8 mouse cellular contexts compared by ENCODE assay signal in the genomic region with DNA sequence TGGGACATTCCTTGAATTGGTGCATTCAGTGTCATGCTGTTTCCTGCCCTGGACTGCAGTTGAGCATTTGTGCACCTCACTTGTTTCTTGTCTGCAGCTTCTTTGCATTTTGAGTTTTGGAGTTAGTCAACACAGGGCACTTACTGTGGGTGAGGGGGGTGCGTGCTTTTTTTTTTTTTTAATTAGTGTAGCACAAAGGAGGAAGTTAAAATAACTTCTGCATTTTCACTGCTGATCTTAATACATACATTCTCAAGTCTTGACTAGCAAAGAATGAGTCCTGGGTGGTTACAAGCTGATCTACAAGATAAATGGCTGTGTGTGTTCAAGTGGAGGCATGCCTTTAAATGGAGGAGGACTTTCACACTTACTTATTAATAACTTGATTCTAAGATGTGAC. TPM values are rescaled to one million over a fixed set of nuclear protein-coding genes. Genes with fewer than 3 reads are reported as not detected.
DNase-seq lines count a peak whose midpoint lies in the region; ATAC-seq and TF ChIP-seq lines count a peak whose summit lies in the region.

No protein-coding gene starts in this region.

- DNase-seq in liver, adult 2 months (ENCODE audit: extremely low read depth, low read depth, low spot score), result no peak
- no peak for DNase-seq in liver
- DNase-seq in embryonic facial prominence, embryonic 11.5 days (ENCODE audit: low spot score), result no peak
- no peak for DNase-seq in gastrocnemius, adult 8-10 months (ENCODE audit: low spot score in 2 of 2)
- DNase-seq in layer of hippocampus, adult 8-10 months (ENCODE audit: low spot score in 2 of 2), result no peak
- no peak for DNase-seq in thymus, postnatal 0 days (ENCODE audit: low spot score)

- no peaks in the 10 kb centered on the region for H3K27me3 ChIP-seq in liver, adult 2 months (ENCODE audit: control insufficient read depth, insufficient read depth, low read length)
- no peaks in the 10 kb centered on the region for H3K27me3 ChIP-seq in embryonic facial prominence, embryonic 11.5 days (ENCODE audit: control insufficient read depth, insufficient read depth, low read length)
- no peaks in the 10 kb centered on the region for H3K27me3 ChIP-seq in intestine, postnatal 0 days (replicated peaks; ENCODE audit: control insufficient read depth, insufficient read depth, low read length)
- H3K27me3 ChIP-seq in neural tube, embryonic 14.5 days (ENCODE audit: control insufficient read depth, insufficient read depth, low read length), result no peaks in the 10 kb centered on the region

- H3K4me1 ChIP-seq in liver, adult 2 months (ENCODE audit: control insufficient read depth, insufficient read depth, low read length), result peaks cover 4% of the 10 kb centered on the region
- H3K4me1 ChIP-seq in embryonic facial prominence, embryonic 11.5 days (ENCODE audit: control insufficient read depth, insufficient read depth, low read length), result 0 out of 2 replicates have a peak, but pooled peaks cover 3% of the 10 kb centered on the region
- H3K4me1 ChIP-seq in intestine, postnatal 0 days (replicated peaks; ENCODE audit: control insufficient read depth, insufficient read depth, low read length), result peaks cover 18% of the 10 kb centered on the region
- peaks cover 20% of the 10 kb centered on the region for H3K4me1 ChIP-seq in neural tube, embryonic 14.5 days (ENCODE audit: control insufficient read depth, insufficient read depth, low read length)

- peak overlapping the region; percentile 65 for H3K4me2 ChIP-seq in embryonic facial prominence, embryonic 11.5 days (ENCODE audit: low read depth, low read length)
- peak overlapping the region; percentile 67 for H3K4me2 ChIP-seq in intestine, postnatal 0 days (replicated peaks; ENCODE audit: low read depth)
- peak overlapping the region; percentile 69 for H3K4me2 ChIP-seq in neural tube, embryonic 14.5 days (ENCODE audit: low read depth, low read length)

- no peaks in the 10 kb centered on the region for H3K9me3 ChIP-seq in embryonic facial prominence, embryonic 11.5 days (replicated peaks; ENCODE audit: control insufficient read depth, low read length)
- H3K9me3 ChIP-seq in intestine, postnatal 0 days (ENCODE audit: control insufficient read depth), result no peaks in the 10 kb centered on the region
- H3K9me3 ChIP-seq in neural tube, embryonic 14.5 days (ENCODE audit: control insufficient read depth, low read length), result no peaks in the 10 kb centered on the region

- H3K9ac ChIP-seq in liver, adult 2 months (ENCODE audit: low read depth, low read length), result no peak overlapping the region
- no peak overlapping the region for H3K9ac ChIP-seq in embryonic facial prominence, embryonic 11.5 days (replicated peaks; ENCODE audit: low read length)
- 0 out of 2 replicates have a peak overlapping the region, but pooled peaks have one; percentile 97 for H3K9ac ChIP-seq in intestine, postnatal 0 days (ENCODE audit: low read depth, low read length)
- H3K9ac ChIP-seq in neural tube, embryonic 14.5 days (replicated peaks; ENCODE audit: low read depth, low read length), result no peak overlapping the region; the same call in 1 of the 2 replicates

- no peak for ATAC-seq in embryonic facial prominence, embryonic 11.5 days (replicated peaks; ENCODE audit: insufficient number of reproducible peaks, low FRiP score, low TSS enrichment, low read depth)
- ATAC-seq in intestine, postnatal 0 days, result no peak
- ATAC-seq in neural tube, embryonic 14.5 days (ENCODE audit: low read depth), result no peak

- no peaks in the 10 kb centered on the region for H3K36me3 ChIP-seq in liver, adult 2 months (ENCODE audit: control insufficient read depth, insufficient read depth, low read length)
- no peaks in the 10 kb centered on the region for H3K36me3 ChIP-seq in embryonic facial prominence, embryonic 11.5 days (replicated peaks; ENCODE audit: control insufficient read depth, insufficient read depth, low read depth, low read length)
- no peaks in the 10 kb centered on the region for H3K36me3 ChIP-seq in intestine, postnatal 0 days (ENCODE audit: control insufficient read depth, insufficient read depth)
- H3K36me3 ChIP-seq in neural tube, embryonic 14.5 days (ENCODE audit: control insufficient read depth, insufficient read depth, low read length), result no peaks in the 10 kb centered on the region

- no peak overlapping the region for H3K27ac ChIP-seq in liver, adult 2 months (replicated peaks; ENCODE audit: insufficient read depth, low read depth, low read length)
- no peak overlapping the region for H3K27ac ChIP-seq in embryonic facial prominence, embryonic 11.5 days (replicated peaks; ENCODE audit: low read depth, low read length)
- no peak overlapping the region; the same call in 1 of the 2 replicates for H3K27ac ChIP-seq in intestine, postnatal 0 days (ENCODE audit: low read depth, low read length)
- H3K27ac ChIP-seq in neural tube, embryonic 14.5 days (ENCODE audit: low read depth, low read length), result no peak overlapping the region

- H3K79me2 ChIP-seq in liver, adult 2 months (ENCODE audit: control insufficient read depth, insufficient read depth, low read length), result peaks cover 39% of the 10 kb centered on the region

- peak overlapping the region; percentile 48 for H3K4me3 ChIP-seq in liver, adult 2 months (ENCODE audit: insufficient read depth, low read depth, low read length)
- H3K4me3 ChIP-seq in embryonic facial prominence, embryonic 11.5 days (ENCODE audit: low read depth, low read length), result peak overlapping the region; percentile 91
- H3K4me3 ChIP-seq in intestine, postnatal 0 days (ENCODE audit: low read depth, low read length), result peak overlapping the region; percentile 100
- peak overlapping the region; percentile 60; the same call in 1 of the 2 replicates for H3K4me3 ChIP-seq in neural tube, embryonic 14.5 days (ENCODE audit: low read depth, low read length)

- no peak for TF ChIP-seq CTCF in liver, adult 2 months (IDR thresholded peaks at IDR 0.05; ENCODE audit: low read depth, low read length)
- no peak for TF ChIP-seq CTCF in intestine, postnatal 0 days (IDR thresholded peaks at IDR 0.05; ENCODE audit: low read depth)

- 50% methylated on average over 1 of the region's 1 CpGs for WGBS in liver, adult 2 months
- WGBS in embryonic facial prominence, embryonic 11.5 days, result 73% methylated on average over 1 of the region's 1 CpGs
- 19% methylated on average over 1 of the region's 1 CpGs for WGBS in intestine, postnatal 0 days
- WGBS in neural tube, embryonic 14.5 days, result 82% methylated on average over 1 of the region's 1 CpGs

- TF ChIP-seq POLR2A in liver, adult 2 months (IDR thresholded peaks at IDR 0.05; ENCODE audit: extremely low read depth, insufficient read depth, low read length), result no peak

RNA-seq across cellular contexts. Expression of gene Arpc2, which starts 2.3 kb away (rescaled TPM):
- 83.4 and 96.3 TPM in 2 replicates for total RNA-seq in liver, adult 2 months (2014; rRNA removed)
- 59.2 and 70.5 TPM in 2 replicates for polyA plus RNA-seq in liver, adult 2 months (2012; rRNA removed)
- polyA plus RNA-seq in embryonic facial prominence, embryonic 11.5 days (2014; fragmentation: Nextera tagmentation; extraction: Ambion mirVana), result 344 and 380 TPM in 2 replicates
- polyA plus RNA-seq in intestine, postnatal 0 days (2015; fragmentation: Nextera tagmentation; extraction: Ambion mirVana), result 528 and 529 TPM in 2 replicates
- 294 and 316 TPM in 2 replicates for polyA plus RNA-seq in neural tube, embryonic 14.5 days (2014; fragmentation: Nextera tagmentation; extraction: Ambion mirVana)
- total RNA-seq in gastrocnemius, adult 8-10 months (2022), result 10 to 100 TPM; 70.0 to 81.5 (median 72.2) TPM
- 100 to 1,000 TPM; 324 to 350 (median 341) TPM for total RNA-seq in layer of hippocampus, adult 8-10 months (2022)
- 648 and 659 TPM in 2 replicates for polyA plus RNA-seq in thymus, postnatal 0 days (2015; fragmentation: Nextera tagmentation; extraction: Ambion mirVana)

RNA-seq across cellular contexts. Expression of gene Gpbar1, which starts 40.2 kb away (rescaled TPM):
- not detected in 2 replicates for total RNA-seq in liver, adult 2 months (2014; rRNA removed)
- polyA plus RNA-seq in liver, adult 2 months (2012; rRNA removed), result 0.11 and 0.20 TPM in 2 replicates
- 0.20 and 0.91 TPM in 2 replicates for polyA plus RNA-seq in embryonic facial prominence, embryonic 11.5 days (2014; fragmentation: Nextera tagmentation; extraction: Ambion mirVana)
- 0.78 and 0.93 TPM in 2 replicates for polyA plus RNA-seq in intestine, postnatal 0 days (2015; fragmentation: Nextera tagmentation; extraction: Ambion mirVana)
- not detected in 2 replicates for polyA plus RNA-seq in neural tube, embryonic 14.5 days (2014; fragmentation: Nextera tagmentation; extraction: Ambion mirVana)
- total RNA-seq in gastrocnemius, adult 8-10 months (2022), result not detected
- total RNA-seq in layer of hippocampus, adult 8-10 months (2022), result not detected
- polyA plus RNA-seq in thymus, postnatal 0 days (2015; fragmentation: Nextera tagmentation; extraction: Ambion mirVana), result 0.35 and 0.92 TPM in 2 replicates

RNA-seq across cellular contexts. Expression of gene Cxcr1, which starts 43.7 kb away (rescaled TPM):
- total RNA-seq in liver, adult 2 months (2014; rRNA removed), result not detected in 2 replicates
- not detected in 2 replicates for polyA plus RNA-seq in liver, adult 2 months (2012; rRNA removed)
- polyA plus RNA-seq in embryonic facial prominence, embryonic 11.5 days (2014; fragmentation: Nextera tagmentation; extraction: Ambion mirVana), result not detected in 2 replicates
- polyA plus RNA-seq in intestine, postnatal 0 days (2015; fragmentation: Nextera tagmentation; extraction: Ambion mirVana), result not detected in 2 replicates
- not detected in 2 replicates for polyA plus RNA-seq in neural tube, embryonic 14.5 days (2014; fragmentation: Nextera tagmentation; extraction: Ambion mirVana)
- total RNA-seq in gastrocnemius, adult 8-10 months (2022), result not detected
- under 1 TPM in 1 of 4 experiments, not detected in 3; 0.34 TPM for total RNA-seq in layer of hippocampus, adult 8-10 months (2022)
- not detected in 2 replicates for polyA plus RNA-seq in thymus, postnatal 0 days (2015; fragmentation: Nextera tagmentation; extraction: Ambion mirVana)

RNA-seq across cellular contexts. Expression of gene Aamp, which starts 46.4 kb away (rescaled TPM):
- total RNA-seq in liver, adult 2 months (2014; rRNA removed), result 112 and 115 TPM in 2 replicates
- polyA plus RNA-seq in liver, adult 2 months (2012; rRNA removed), result 156 TPM in 2 replicates
- polyA plus RNA-seq in embryonic facial prominence, embryonic 11.5 days (2014; fragmentation: Nextera tagmentation; extraction: Ambion mirVana), result 179 and 206 TPM in 2 replicates
- polyA plus RNA-seq in intestine, postnatal 0 days (2015; fragmentation: Nextera tagmentation; extraction: Ambion mirVana), result 130 and 136 TPM in 2 replicates
- polyA plus RNA-seq in neural tube, embryonic 14.5 days (2014; fragmentation: Nextera tagmentation; extraction: Ambion mirVana), result 188 and 204 TPM in 2 replicates
- 10 to 100 TPM; 73.2 to 88.7 (median 78.0) TPM for total RNA-seq in gastrocnemius, adult 8-10 months (2022)
- 100 to 1,000 TPM; 150 to 159 (median 154) TPM for total RNA-seq in layer of hippocampus, adult 8-10 months (2022)
- 195 and 200 TPM in 2 replicates for polyA plus RNA-seq in thymus, postnatal 0 days (2015; fragmentation: Nextera tagmentation; extraction: Ambion mirVana)

RNA-seq across cellular contexts. Expression of gene Pnkd, which starts 46.6 kb away (rescaled TPM):
- 28.0 and 34.4 TPM in 2 replicates for total RNA-seq in liver, adult 2 months (2014; rRNA removed)
- 130 and 138 TPM in 2 replicates for polyA plus RNA-seq in liver, adult 2 months (2012; rRNA removed)
- polyA plus RNA-seq in embryonic facial prominence, embryonic 11.5 days (2014; fragmentation: Nextera tagmentation; extraction: Ambion mirVana), result 95.1 and 98.6 TPM in 2 replicates
- polyA plus RNA-seq in intestine, postnatal 0 days (2015; fragmentation: Nextera tagmentation; extraction: Ambion mirVana), result 103 and 107 TPM in 2 replicates
- 137 and 145 TPM in 2 replicates for polyA plus RNA-seq in neural tube, embryonic 14.5 days (2014; fragmentation: Nextera tagmentation; extraction: Ambion mirVana)
- total RNA-seq in gastrocnemius, adult 8-10 months (2022), result 10 to 100 TPM; 51.9 to 56.2 (median 53.1) TPM
- total RNA-seq in layer of hippocampus, adult 8-10 months (2022), result 100 to 1,000 TPM; 170 to 190 (median 177) TPM
- polyA plus RNA-seq in thymus, postnatal 0 days (2015; fragmentation: Nextera tagmentation; extraction: Ambion mirVana), result 84.9 and 93.3 TPM in 2 replicates

Comparison
In these comparisons a context has a peak if more than half of its experiments do, and no peak if none do; other contexts are left out.
1. H3K4me3 ChIP-seq: peak in every context shown above with its lines; median percentile 100 in intestine, postnatal 0 days; 91 in embryonic facial prominence, embryonic 11.5 days; 60 in neural tube, embryonic 14.5 days; 48 in liver, adult 2 months.